In the genomic region with DNA sequence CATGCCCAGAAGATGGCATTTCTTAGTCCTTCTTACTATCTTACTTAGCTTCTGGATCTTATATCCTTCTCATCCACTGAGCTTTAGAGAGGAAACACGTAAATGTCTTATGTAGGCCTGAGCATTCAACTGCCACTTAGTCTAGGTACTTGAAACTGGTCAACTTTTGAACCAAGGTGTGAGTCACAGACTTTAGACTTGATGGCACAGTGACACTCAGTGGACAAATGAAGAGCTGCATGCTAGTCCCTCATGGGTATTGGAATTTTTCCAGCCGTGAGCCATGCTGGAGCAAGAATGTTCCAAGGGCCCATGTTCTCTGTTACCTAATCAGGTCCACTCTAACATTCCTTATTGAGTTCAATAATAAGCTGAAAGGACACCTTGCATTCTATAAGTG, we compare ENCODE assay signal across 9 mouse cellular contexts. TPM values are rescaled to one million over a fixed set of nuclear protein-coding genes. Genes with fewer than 3 reads are reported as not detected.
A peak's percentile ranks its signal among the peaks of the same experiment; 100 is the strongest.
DNase-seq lines count a peak whose midpoint lies in the region; ATAC-seq and TF ChIP-seq lines count a peak whose summit lies in the region.
"Had no signal": no experiment of that assay in that cellular context is flagged by ENCODE, and none has a peak within 500 bp of the region (broad histone marks: within the 10 kb centered on the region; RNA-seq: fewer than 3 reads in every experiment).

No protein-coding gene starts in this region.

- TF ChIP-seq CTCF in left cerebral cortex, adult 2 months (IDR thresholded peaks at IDR 0.05) = peak; percentile 89

- H3K27ac ChIP-seq in left cerebral cortex, adult 2 months = no peak overlapping the region
- H3K27ac ChIP-seq: neural tube, embryonic 13.5 days had no signal

- intact Hi-C loops in left cerebral cortex, adult 2 months (cut with DNase I) = loop anchor here (1.0 to 5.0 kb wide), 2 partner anchors 73 to 210 kb away; no protein-coding TSS in a partner anchor

- ATAC-seq in cerebellum, adult (ENCODE audit: insufficient number of reproducible peaks, low FRiP score, low TSS enrichment) = no peak
- ATAC-seq in hematopoietic stem cell, adult 5-6 weeks (replicated peaks in 1 of 2; ENCODE audit: insufficient read depth in 1 of 2, low FRiP score in 2 of 2, low TSS enrichment in 1 of 2, low read depth in 1 of 2, poor library complexity in 2 of 2, severe bottlenecking in 2 of 2) = peak; percentile 61 to 78
- ATAC-seq in neutrophil, adult 5-6 weeks (ENCODE audit: extremely low read depth, insufficient number of reproducible peaks, low FRiP score, poor library complexity, severe bottlenecking) = peak; percentile 73

- no peak overlapping the region for H3K4me3 ChIP-seq in left cerebral cortex, adult 2 months
- H3K4me3 ChIP-seq: neural tube, embryonic 13.5 days had no signal

- DNase-seq in cerebellum, adult 11 months = peak; percentile 41
- DNase-seq in testis, postnatal 10 days (ENCODE audit: low spot score) = peak; percentile 76
- DNase-seq in testis, postnatal 14 days (ENCODE audit: low spot score) = no peak
- peak; percentile 54 to 73 for DNase-seq in cerebellum, postnatal 36 days
- DNase-seq in left cerebral cortex, adult 2 months (ENCODE audit: extremely low spot score in 1 of 2, low spot score in 2 of 2) = peak; percentile 49 to 63

RNA-seq across cellular contexts. Expression of a gene that starts 13.0 kb away (rescaled TPM):
- total RNA-seq in hematopoietic stem cell, adult 5-6 weeks (2017) = 145 and 155 TPM in 2 replicates
- 10 to 100 TPM; 39.9 to 40.9 TPM for total RNA-seq in left cerebral cortex, adult 2 months (2021)
- 117 and 122 TPM in 2 replicates for total RNA-seq in neutrophil, adult 5-6 weeks (2017)

RNA-seq across cellular contexts. Expression of a gene that starts 49.0 kb away (rescaled TPM):
- 57.2 and 67.6 TPM in 2 replicates for total RNA-seq in hematopoietic stem cell, adult 5-6 weeks (2017)
- total RNA-seq in left cerebral cortex, adult 2 months (2021) = 10 to 100 TPM; 35.9 to 40.4 TPM
- total RNA-seq in neutrophil, adult 5-6 weeks (2017) = 58.9 and 63.7 TPM in 2 replicates
